Mouse (Mus musculus) heart, postnatal 0 days (tissue): ENCODE measurements around the gene Exoc3l. TPM values are rescaled to one million over a fixed set of nuclear protein-coding genes. Genes with fewer than 3 reads are reported as not detected.

ENCODE experiments used
- ATAC-seq: fragments of 200-750 bp; cut with Nextera tagmentation; 2 replicates; pipeline ENCODE4 v1.8.0; 2017; ENCODE audit warnings: low read depth, moderate number of reproducible peaks, moderate library complexity; ENCODE audit not compliant: insufficient read depth
- DNase-seq: peaks from one replicate; pipeline ENCODE4 v3.0.0-alpha.2; 2016; ENCODE audit warnings: low spot score
- H3K27ac ChIP-seq: fragments of 300-500 bp; sonication (generic); 2 replicates; pipeline ENCODE4 v1.5.1; 2014; ENCODE audit warnings: low read depth, mild to moderate bottlenecking
- H3K27me3 ChIP-seq: fragments of 300-500 bp; sonication (generic); 2 replicates; pipeline ENCODE4 v1.6.1; 2014; ENCODE audit warnings: low read length, mixed read lengths; ENCODE audit not compliant: control insufficient read depth, insufficient read depth
- H3K36me3 ChIP-seq: fragments of 300-500 bp; sonication (generic); replicated peaks from 2 replicates; pipeline ENCODE4 v1.6.1; 2014; ENCODE audit warnings: low read length, mixed read lengths; ENCODE audit not compliant: control insufficient read depth, insufficient read depth
- H3K4me1 ChIP-seq: fragments of 300-500 bp; sonication (generic); 2 replicates; pipeline ENCODE4 v1.6.1; 2014; ENCODE audit warnings: antibody characterized with exemption; ENCODE audit not compliant: control insufficient read depth, insufficient read depth
- H3K4me2 ChIP-seq: fragments of 300-500 bp; sonication (generic); 2 replicates; pipeline ENCODE4 v1.6.1; 2014; ENCODE audit warnings: low read depth, mild to moderate bottlenecking, low read length, moderate library complexity
- H3K4me3 ChIP-seq: fragments of 300-500 bp; sonication (generic); 2 replicates; pipeline ENCODE4 v1.5.1; 2014; ENCODE audit warnings: low read depth, low read length
- H3K9ac ChIP-seq: fragments of 300-500 bp; sonication (generic); replicated peaks from 2 replicates; pipeline ENCODE4 v1.6.1; 2014; ENCODE audit warnings: low read depth, low read length, mixed read lengths
- H3K9me3 ChIP-seq: fragments of 300-500 bp; sonication (generic); replicated peaks from 2 replicates; pipeline ENCODE4 v1.6.1; 2016; ENCODE audit warnings: low read length; ENCODE audit not compliant: control insufficient read depth
- CTCF ChIP-seq: IDR thresholded peaks from 2 replicates; pipeline ENCODE4 v1.5.1; 2016; ENCODE audit warnings: antibody characterized with exemption, control low read depth, low read depth
- EP300 ChIP-seq: IDR thresholded peaks from 2 replicates; pipeline ENCODE4 v1.6.1; 2016; ENCODE audit warnings: antibody characterized with exemption, low read depth
- WGBS: fragments of 180-500 bp; shearing (Covaris S2); extraction: QIAGEN DNeasy Blood & Tissue Kit; methylation state at CpG from one replicate; pipeline ENCODE4 v1.1.7; 2014; 5-methylcytosine and 5-hydroxymethylcytosine counted together
- polyA plus RNA-seq: library from polyadenylated mRNA; unstranded; fragments of >200 nt; fragmentation: Nextera tagmentation; extraction: Ambion mirVana; gene quantifications from 2 replicates; pipeline ENCODE4 v1.2.1, GENCODE M21; 2015
- total RNA-seq: library from RNA; depleted of rRNA; stranded (reverse); fragments of >200 nt; gene quantifications from 2 replicates; pipeline ENCODE4 v1.2.3, GENCODE M21; 2014; ENCODE audit warnings: low replicate concordance

Exoc3l gene
- total and polyA plus RNA-seq, 2 experiments from 2014 or later = 9.5 to 10.6 TPM

DNA sequence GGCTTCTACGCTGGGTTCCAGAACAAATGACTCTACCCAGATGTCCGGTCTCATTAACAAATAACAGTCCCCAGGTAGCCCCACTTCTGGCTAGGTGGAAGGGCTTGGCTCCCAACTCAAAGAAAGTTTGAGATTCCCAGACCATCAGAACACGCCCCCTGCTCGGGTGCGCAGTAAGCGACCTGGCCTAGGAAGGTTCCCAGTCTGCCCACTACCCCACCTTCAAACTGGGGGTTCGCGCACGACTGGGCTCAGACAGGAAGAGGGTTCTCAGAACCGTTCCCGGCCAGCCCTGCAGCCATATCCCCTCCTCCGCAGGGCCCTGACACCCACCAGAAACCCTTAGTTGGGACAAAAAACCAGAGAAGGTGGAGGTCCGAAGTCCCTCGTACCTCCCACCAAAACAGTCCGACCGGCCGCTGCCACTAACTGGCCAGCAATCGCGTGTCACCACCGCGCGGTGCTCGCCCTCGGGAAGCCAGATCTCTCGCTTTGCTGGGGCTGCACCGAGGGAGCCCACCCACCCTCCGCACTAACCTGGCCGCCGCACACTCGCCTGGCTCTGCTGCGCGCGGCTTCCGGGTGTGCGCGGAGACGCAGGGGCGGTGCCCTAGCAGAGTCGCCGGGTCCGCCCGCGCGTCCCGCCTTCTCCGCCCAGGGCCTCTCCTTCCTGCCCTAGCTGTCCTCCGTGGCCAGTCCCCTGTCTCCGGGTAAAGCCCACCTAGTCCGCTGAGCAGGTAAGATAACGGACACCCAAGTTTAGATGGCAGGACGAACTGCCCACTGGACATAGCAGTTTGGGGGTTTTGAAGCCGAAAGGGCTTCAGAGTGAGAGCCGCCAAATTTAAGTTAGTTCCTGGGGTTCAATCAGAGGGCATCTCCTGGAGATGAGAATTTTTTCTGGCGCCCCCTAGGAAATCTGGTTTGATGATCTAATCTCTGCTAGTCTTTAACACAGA lies 31.6 kb downstream of the Exoc3l start, which contains the start of the genes Tradd and Fbxl8:
Gene Tradd, minus strand, starts transcription at position 586 of the 959 bp plus-strand sequence.
Gene Fbxl8, plus strand, starts transcription at position 625 of the 959 bp plus-strand sequence.
- peak; percentile 67 for DNase-seq
- peak within 1 kb of the TSS; percentile 55 for H3K9ac ChIP-seq
- peak within 1 kb of the TSS; percentile 94 for H3K4me2 ChIP-seq
- 0 out of 2 replicates have a peak, but pooled peaks cover 4% of the 10 kb centered on the region for H3K36me3 ChIP-seq
- TF ChIP-seq EP300 (no peak), CTCF (no peak)
- H3K4me1 ChIP-seq = peaks cover 24% of the 10 kb centered on the region
- under 1% methylated on average over 54 of the region's 54 CpGs for WGBS
- no peaks in the 10 kb centered on the region for H3K9me3 ChIP-seq
- peak within 1 kb of the TSS; percentile 74 for H3K4me3 ChIP-seq
- peaks cover 9% of the 10 kb centered on the region for H3K27me3 ChIP-seq
- H3K27ac ChIP-seq = no peak within 1 kb of the TSS
- ATAC-seq = peak; percentile 66

DNA sequence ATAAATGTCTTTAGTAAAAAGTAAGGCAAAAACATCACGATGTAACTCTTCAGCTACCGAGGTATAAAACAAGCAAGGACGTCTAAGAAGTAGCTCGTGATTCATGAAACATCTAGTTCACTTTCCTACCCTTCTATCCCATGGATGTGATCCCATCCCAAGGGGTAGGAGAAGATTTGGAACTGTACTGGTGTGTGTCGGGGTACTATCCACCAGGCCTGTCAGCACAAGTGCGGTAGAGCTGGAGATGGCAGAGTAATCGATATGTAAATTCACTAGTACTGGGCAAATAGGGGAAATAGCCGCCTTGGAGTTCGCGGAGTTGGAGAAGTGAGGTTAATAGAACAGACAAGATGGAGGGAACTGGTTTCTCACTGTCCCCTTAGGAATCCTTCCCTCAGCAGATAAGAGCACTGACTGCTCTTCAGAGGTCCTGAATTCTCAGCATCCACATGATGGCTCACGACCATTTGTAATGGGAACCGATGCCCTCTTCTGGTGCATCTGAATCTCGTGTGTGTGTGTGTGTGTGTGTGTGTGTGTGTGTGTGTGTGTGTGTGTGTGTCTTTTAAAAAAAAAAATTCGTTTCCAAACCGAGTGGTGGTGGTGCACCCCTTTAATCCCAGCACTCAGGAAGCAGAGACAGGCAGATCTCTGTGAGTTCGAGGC lies 32.5 kb downstream of the Exoc3l start:
- H3K27ac ChIP-seq = no peak overlapping the region
- H3K4me1 ChIP-seq = peaks cover 24% of the 10 kb centered on the region
- peaks cover 13% of the 10 kb centered on the region for H3K27me3 ChIP-seq
- no peaks in the 10 kb centered on the region for H3K9me3 ChIP-seq
- no peak for DNase-seq
- H3K4me2 ChIP-seq = 0 out of 2 replicates have a peak overlapping the region, but pooled peaks have one; percentile 94
- 40% methylated on average over 16 of the region's 16 CpGs for WGBS
- H3K36me3 ChIP-seq = peaks cover 4% of the 10 kb centered on the region; the same call in 1 of the 2 replicates
- no peak for ATAC-seq
- no peak overlapping the region for H3K9ac ChIP-seq
- TF ChIP-seq CTCF = peak; percentile 9; the same call in 1 of the 2 replicates
- TF ChIP-seq EP300 = no peak
- H3K4me3 ChIP-seq = no peak overlapping the region; the same call in 1 of the 2 replicates

DNA sequence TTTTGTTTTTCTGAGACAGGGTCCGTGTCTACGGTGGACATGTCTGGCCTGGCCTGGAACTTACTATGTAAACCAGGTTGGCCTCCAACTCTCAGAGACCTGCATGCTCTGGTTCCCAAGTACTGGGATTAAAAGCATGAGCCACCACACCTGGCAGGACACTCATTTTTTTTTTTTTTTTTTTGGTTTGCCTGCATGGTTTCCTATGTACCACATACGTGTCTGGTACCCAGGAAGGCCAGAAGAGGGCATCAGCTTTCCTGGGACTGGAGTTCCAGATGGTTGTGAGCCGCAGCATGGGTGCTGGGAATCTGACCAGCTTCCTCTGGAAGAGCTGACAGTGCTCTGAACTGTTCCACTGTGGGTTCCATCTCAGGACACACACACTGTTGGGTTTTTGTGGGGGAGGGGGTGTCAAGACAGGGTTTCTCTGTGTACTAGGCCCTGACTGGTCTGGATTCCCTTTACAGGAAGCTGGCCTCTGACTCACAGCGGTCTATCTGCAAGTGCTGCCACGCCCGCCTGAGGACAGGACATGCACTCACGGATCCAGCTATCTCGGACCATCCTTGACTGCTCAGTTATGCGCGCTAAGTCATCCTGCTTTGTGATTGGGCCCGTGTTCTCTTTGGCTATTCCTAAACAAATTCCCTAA lies 34.4 kb downstream of the Exoc3l start:
- DNase-seq = no peak
- H3K27me3 ChIP-seq = peaks cover 6% of the 10 kb centered on the region; the same call in 1 of the 2 replicates

DNA sequence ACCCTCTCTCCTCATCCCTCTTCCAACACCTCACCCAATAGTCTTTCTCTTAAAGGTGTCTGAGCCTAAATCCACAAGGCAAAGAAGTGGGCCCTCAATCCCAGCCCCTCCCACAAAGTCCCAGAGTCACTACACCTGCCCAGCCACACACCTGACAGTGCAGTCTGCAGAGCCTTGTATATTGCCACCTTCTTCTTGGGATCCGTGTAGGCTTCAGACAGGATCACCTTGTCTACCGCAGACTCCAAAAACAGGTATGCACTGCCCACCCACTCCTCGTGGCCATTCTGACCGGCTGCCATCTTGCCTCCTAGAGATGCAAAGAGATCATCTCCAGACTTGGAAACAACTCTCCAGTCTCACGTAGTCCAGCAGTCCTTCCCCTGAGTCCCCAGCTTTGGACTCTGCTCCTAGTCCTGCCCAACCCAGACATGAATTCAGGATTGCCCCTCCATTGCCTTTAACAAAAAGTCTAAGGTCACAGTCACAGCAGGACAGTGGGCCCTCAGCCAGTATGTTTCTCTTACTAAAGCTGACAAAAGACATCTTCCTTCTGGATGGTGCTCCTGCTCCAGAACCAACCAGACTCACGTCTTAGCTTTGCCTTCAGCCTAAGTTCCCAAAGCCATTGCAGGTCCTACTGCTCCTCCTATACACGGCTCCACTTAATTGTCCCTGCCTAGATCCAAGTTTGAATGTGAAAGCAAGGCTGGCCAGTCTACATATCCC lies 35.4 kb downstream of the Exoc3l start:
- TF ChIP-seq CTCF = no peak
- no peak for TF ChIP-seq EP300
- DNase-seq (no peak), ATAC-seq (no peak)
- Histone ChIP-seq H3K27me3 (peaks cover 9% of the 10 kb centered on the region; the same call in 1 of the 2 replicates), H3K9ac (no peak overlapping the region), H3K9me3 (no peaks in the 10 kb centered on the region), H3K4me3 (no peak overlapping the region), H3K27ac (no peak overlapping the region), H3K4me2 (no peak overlapping the region), H3K36me3 (no peaks in the 10 kb centered on the region; the same call in 1 of the 2 replicates), H3K4me1 (peaks cover 23% of the 10 kb centered on the region)
- 74% methylated on average over 7 of the region's 7 CpGs for WGBS

More for the DNA sequence above, 34.4 kb downstream of the Exoc3l start:
- Histone ChIP-seq H3K27ac (no peak overlapping the region), H3K9ac (no peak overlapping the region), H3K4me3 (no peak overlapping the region), H3K9me3 (no peaks in the 10 kb centered on the region), H3K36me3 (no peaks in the 10 kb centered on the region; the same call in 1 of the 2 replicates), H3K4me1 (peaks cover 22% of the 10 kb centered on the region), H3K4me2 (no peak overlapping the region)
- 83% methylated on average over 12 of the region's 12 CpGs for WGBS
- ATAC-seq = no peak
- no peak for TF ChIP-seq CTCF
- TF ChIP-seq EP300 = no peak
